Mouse (Mus musculus) forebrain, embryonic 14.5 days (tissue): Measurements from ENCODE around the gene Hs3st5. TPM values are rescaled to one million over a fixed set of nuclear protein-coding genes. Genes with fewer than 3 reads are reported as not detected.

ENCODE experiments used
- ATAC-seq: fragments of 200-750 bp; cut with Nextera tagmentation; 2 replicates; pipeline ENCODE4 v1.8.0; 2017; ENCODE audit warnings: mild to moderate bottlenecking, moderate library complexity
- DNase-seq: peaks from one replicate; pipeline ENCODE4 v3.0.0-alpha.2; 2015; ENCODE audit warnings: low spot score
- H3K27ac ChIP-seq: fragments of 300-500 bp; sonication (generic); 2 replicates; pipeline ENCODE4 v1.5.1; 2014; ENCODE audit warnings: low read depth, mild to moderate bottlenecking, control low read depth, low read length, moderate library complexity
- H3K27me3 ChIP-seq: fragments of 300-500 bp; sonication (generic); replicated peaks from 2 replicates; pipeline ENCODE4 v1.6.1; 2014; ENCODE audit warnings: low read length, control low read depth, mixed read lengths; ENCODE audit not compliant: control insufficient read depth, insufficient read depth
- H3K36me3 ChIP-seq: fragments of 300-500 bp; sonication (generic); 2 replicates; pipeline ENCODE4 v1.6.1; 2014; ENCODE audit warnings: low read length, control low read depth; ENCODE audit not compliant: control insufficient read depth, insufficient read depth
- H3K4me1 ChIP-seq: fragments of 300-500 bp; sonication (generic); 2 replicates; pipeline ENCODE4 v1.6.1; 2014; ENCODE audit warnings: antibody characterized with exemption, low read length, control low read depth; ENCODE audit not compliant: control insufficient read depth, insufficient read depth
- H3K4me2 ChIP-seq: fragments of 300-500 bp; sonication (generic); 2 replicates; pipeline ENCODE4 v1.6.1; 2014; ENCODE audit warnings: mild to moderate bottlenecking, control low read depth, low read length
- H3K4me3 ChIP-seq: fragments of 300-500 bp; sonication (generic); 2 replicates; pipeline ENCODE4 v1.5.1; 2014; ENCODE audit warnings: low read depth, low read length, control low read depth
- H3K9ac ChIP-seq: fragments of 300-500 bp; sonication (generic); 2 replicates; pipeline ENCODE4 v1.6.1; 2014; ENCODE audit warnings: mild to moderate bottlenecking, low read length, control low read depth, moderate library complexity
- H3K9me3 ChIP-seq: fragments of 300-500 bp; sonication (generic); replicated peaks from 2 replicates; pipeline ENCODE4 v1.6.1; 2016; ENCODE audit warnings: low read length, control low read depth, mixed read lengths; ENCODE audit not compliant: control insufficient read depth
- whole genome bisulfite sequencing: fragments of 180-500 bp; shearing (Covaris S2); extraction: QIAGEN DNeasy Blood & Tissue Kit; methylation state at CpG from one replicate; pipeline ENCODE4 v1.1.7; 2014; 5-methylcytosine and 5-hydroxymethylcytosine counted together
- polyA plus RNA-seq: library from polyadenylated mRNA; unstranded; fragments of >200 nt; fragmentation: Nextera tagmentation; extraction: Ambion mirVana; gene quantifications from 2 replicates; pipeline ENCODE4 v1.2.1, GENCODE M21; 2014

Gene Hs3st5
- polyA plus RNA-seq, 1 experiment from 2014 or later: 6.7 TPM

DNA sequence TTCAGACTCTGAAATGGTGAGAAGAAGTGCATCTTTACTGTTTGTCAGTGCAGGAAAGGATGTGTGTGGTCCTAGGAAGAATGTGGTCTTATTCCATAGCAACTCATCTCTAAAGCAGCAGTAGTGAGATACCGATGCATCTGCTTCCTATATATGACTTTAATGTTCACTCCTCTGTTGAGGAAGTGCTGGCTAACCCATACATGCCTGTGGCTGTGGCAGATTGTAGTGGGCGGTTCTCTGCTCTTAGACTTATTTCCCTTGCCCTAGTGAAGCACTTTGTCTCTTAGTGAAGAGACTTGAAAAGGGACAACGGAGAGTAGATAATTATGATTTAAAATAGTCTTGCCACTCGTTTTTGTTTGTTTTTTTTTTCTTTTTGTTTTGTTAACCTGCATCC is 47.4 kb downstream of the Hs3st5 start:
- DNase-seq (no peak), ATAC-seq (no peak)
- Histone ChIP-seq H3K4me2 (no peak overlapping the region), H3K9ac (no peak overlapping the region), H3K4me3 (no peak overlapping the region), H3K9me3 (no peaks in the 10 kb centered on the region), H3K36me3 (no peaks in the 10 kb centered on the region), H3K4me1 (peaks cover 4% of the 10 kb centered on the region; the same call in 1 of the 2 replicates), H3K27me3 (no peaks in the 10 kb centered on the region), H3K27ac (no peak overlapping the region)
- 81% methylated on average over 4 of the region's 4 CpGs for WGBS

- DNase-seq (peak; percentile 54), ATAC-seq (peak; percentile 88)
- H3K9ac ChIP-seq: no peak overlapping the region
- no peaks in the 10 kb centered on the region for H3K27me3 ChIP-seq
- H3K9me3 ChIP-seq: no peaks in the 10 kb centered on the region
- H3K4me3 ChIP-seq: no peak overlapping the region
- H3K27ac ChIP-seq: no peak overlapping the region
- no peak overlapping the region for H3K4me2 ChIP-seq
- peaks cover 4% of the 10 kb centered on the region; the same call in 1 of the 2 replicates for H3K4me1 ChIP-seq
- WGBS: 44% methylated on average over 6 of the region's 6 CpGs
- no peaks in the 10 kb centered on the region for H3K36me3 ChIP-seq
Measured at GRCm38 (mm10) chr10:36554941-36555888, 48.6 kb downstream of the Hs3st5 start.

DNA sequence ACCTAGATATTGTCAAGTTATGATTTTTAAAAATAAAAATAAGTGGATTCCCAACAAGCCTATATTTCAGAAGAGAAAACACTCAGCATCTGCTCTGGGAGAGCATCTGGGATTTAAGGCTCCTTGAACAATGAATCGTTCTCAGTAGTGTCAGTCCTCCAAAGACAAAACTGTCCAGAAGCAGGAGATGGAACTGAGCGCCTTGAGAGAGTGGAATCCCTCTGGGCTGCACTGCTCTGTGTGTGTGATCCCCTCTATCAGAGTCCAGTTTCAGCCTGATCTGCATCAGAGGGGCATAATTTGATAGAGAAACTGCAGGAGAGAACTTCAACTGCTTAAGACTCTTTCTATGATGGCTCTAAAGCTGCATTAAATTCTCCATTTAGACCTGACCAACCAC is 49.5 kb downstream of the Hs3st5 start:
- Histone ChIP-seq H3K9me3 (no peaks in the 10 kb centered on the region), H3K4me2 (no peak overlapping the region), H3K27ac (no peak overlapping the region), H3K4me1 (peaks cover 4% of the 10 kb centered on the region; the same call in 1 of the 2 replicates), H3K4me3 (no peak overlapping the region), H3K36me3 (no peaks in the 10 kb centered on the region), H3K9ac (no peak overlapping the region), H3K27me3 (no peaks in the 10 kb centered on the region)
- DNase-seq: no peak
- ATAC-seq: no peak
- WGBS: 73% methylated on average over 2 of the region's 2 CpGs

DNA sequence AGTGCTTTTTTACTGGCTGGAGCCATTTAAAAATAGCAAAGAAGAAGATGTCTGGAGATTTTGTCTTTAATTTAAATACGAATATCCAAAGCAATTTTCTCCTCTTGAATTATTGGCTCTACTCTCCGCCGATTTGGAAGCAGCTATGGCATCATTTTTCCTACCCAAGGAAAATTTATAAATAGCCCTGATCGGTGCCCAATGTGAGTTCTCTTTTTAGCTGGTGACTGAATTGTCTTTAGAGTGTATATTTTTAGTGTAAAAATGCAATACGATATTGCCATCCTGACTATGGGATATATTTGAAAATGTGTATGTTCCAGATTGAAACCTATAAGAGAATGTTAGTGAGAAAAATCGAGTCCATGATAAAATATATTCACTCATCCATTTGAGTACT is 51.1 kb downstream of the Hs3st5 start:
- H3K9me3 ChIP-seq: no peaks in the 10 kb centered on the region
- no peak overlapping the region for H3K4me2 ChIP-seq
- H3K9ac ChIP-seq: no peak overlapping the region
- no peak overlapping the region for H3K27ac ChIP-seq
- no peaks in the 10 kb centered on the region for H3K36me3 ChIP-seq
- 89% methylated on average over 6 of the region's 6 CpGs for WGBS
- no peak overlapping the region for H3K4me3 ChIP-seq
- peaks cover 4% of the 10 kb centered on the region; the same call in 1 of the 2 replicates for H3K4me1 ChIP-seq
- DNase-seq (no peak), ATAC-seq (no peak)
- H3K27me3 ChIP-seq: no peaks in the 10 kb centered on the region

DNA sequence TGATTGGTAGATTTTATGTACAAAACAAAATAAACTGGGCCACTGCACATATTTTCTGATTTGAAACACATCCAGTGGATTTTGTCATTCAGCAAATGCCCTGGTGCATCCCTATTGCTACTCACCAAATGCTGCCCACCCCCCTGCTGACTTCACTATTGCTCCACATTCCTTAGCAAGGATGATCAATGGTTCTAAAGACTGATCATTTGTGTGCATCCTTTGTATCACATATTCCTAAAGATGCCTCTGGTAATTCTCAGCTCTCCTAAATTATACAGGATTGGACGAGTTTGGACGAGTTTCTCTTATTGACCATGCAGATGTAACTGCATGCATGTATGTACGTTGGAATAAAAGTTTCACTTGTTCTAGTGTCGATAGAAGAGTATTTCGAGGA is 52.1 kb downstream of the Hs3st5 start:
- Histone ChIP-seq H3K4me2 (no peak overlapping the region), H3K4me1 (peaks cover 4% of the 10 kb centered on the region; the same call in 1 of the 2 replicates), H3K36me3 (no peaks in the 10 kb centered on the region), H3K9me3 (no peaks in the 10 kb centered on the region), H3K9ac (no peak overlapping the region), H3K27me3 (no peaks in the 10 kb centered on the region), H3K27ac (no peak overlapping the region), H3K4me3 (no peak overlapping the region)
- ATAC-seq: no peak
- DNase-seq: no peak
- 87% methylated on average over 5 of the region's 5 CpGs for WGBS

GRCm38 (mm10) chr10:36567258-36567657 is 60.6 kb downstream of the Hs3st5 start:
- H3K9me3 ChIP-seq: no peaks in the 10 kb centered on the region
- peak; percentile 79 for ATAC-seq
- WGBS: 34% methylated on average over 2 of the region's 2 CpGs
- H3K4me2 ChIP-seq: no peak overlapping the region
- H3K9ac ChIP-seq: no peak overlapping the region
- no peaks in the 10 kb centered on the region; the same call in 1 of the 2 replicates for H3K4me1 ChIP-seq
- no peak overlapping the region for H3K4me3 ChIP-seq
- H3K36me3 ChIP-seq: no peaks in the 10 kb centered on the region
- 0 out of 2 replicates have a peak overlapping the region, but pooled peaks have one; percentile 1 for H3K27ac ChIP-seq
- peak; percentile 62 for DNase-seq
- no peaks in the 10 kb centered on the region for H3K27me3 ChIP-seq

DNA sequence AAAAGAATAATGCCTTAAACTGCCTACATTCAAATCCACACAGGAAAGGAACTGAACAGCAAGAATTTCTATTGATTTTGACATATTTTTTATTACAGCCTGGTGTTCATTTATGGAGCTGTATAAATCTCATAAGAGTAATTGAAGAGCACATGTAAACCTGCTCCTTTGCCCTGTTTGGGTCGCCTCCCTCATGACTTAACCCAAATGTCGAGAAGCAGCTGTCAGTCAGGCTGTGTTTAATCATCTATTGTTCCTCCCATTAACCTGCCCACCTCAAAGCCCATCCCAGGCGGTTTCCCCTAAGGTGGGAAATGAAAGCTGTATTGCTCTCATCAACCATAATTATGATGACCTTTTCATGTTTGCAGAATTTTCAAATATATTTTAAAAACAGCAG is 65.9 kb downstream of the Hs3st5 start:
- Histone ChIP-seq H3K27ac (no peak overlapping the region), H3K36me3 (no peaks in the 10 kb centered on the region), H3K4me1 (no peaks in the 10 kb centered on the region; the same call in 1 of the 2 replicates), H3K4me2 (no peak overlapping the region), H3K9me3 (no peaks in the 10 kb centered on the region), H3K9ac (no peak overlapping the region), H3K27me3 (no peaks in the 10 kb centered on the region), H3K4me3 (no peak overlapping the region)
- ATAC-seq: no peak
- DNase-seq: no peak
- 56% methylated on average over 3 of the region's 3 CpGs for WGBS

- WGBS: 69% methylated on average over 4 of the region's 4 CpGs
- DNase-seq (no peak), ATAC-seq (no peak)
- H3K4me1 ChIP-seq: no peaks in the 10 kb centered on the region
- H3K27me3 ChIP-seq: no peaks in the 10 kb centered on the region
- H3K36me3 ChIP-seq: no peaks in the 10 kb centered on the region
- H3K9me3 ChIP-seq: no peaks in the 10 kb centered on the region
- H3K27ac ChIP-seq: no peak overlapping the region
- H3K4me3 ChIP-seq: no peak overlapping the region
- H3K4me2 ChIP-seq: no peak overlapping the region
- H3K9ac ChIP-seq: no peak overlapping the region
Measured at GRCm38 (mm10) chr10:36578375-36579145, 71.9 kb downstream of the Hs3st5 start.
